Comparison of ENCODE assay signal across 8 mouse cellular contexts in genomic region chrX:163958467-163958875, GRCm38 (mm10). TPM values are rescaled to one million over a fixed set of nuclear protein-coding genes. Genes with fewer than 3 reads are reported as not detected.
A peak's percentile ranks its signal among the peaks of the same experiment; 100 is the strongest.
DNase-seq lines count a peak whose midpoint lies in the region; ATAC-seq and TF ChIP-seq lines count a peak whose summit lies in the region.

Gene Zrsr2, minus strand, starts transcription at chrX:163958661.

- peak within 1 kb of the TSS; percentile 95 for H3K27ac ChIP-seq in ES-Bruce4 (ENCODE audit: insufficient read depth, low read length)
- peak within 1 kb of the TSS; percentile 96 for H3K27ac ChIP-seq in forebrain, embryonic 12.5 days
- peak within 1 kb of the TSS; percentile 99 for H3K27ac ChIP-seq in heart, postnatal 0 days (ENCODE audit: low read depth)
- peak within 1 kb of the TSS; percentile 96 for H3K27ac ChIP-seq in neural tube, embryonic 15.5 days (replicated peaks)

- 14% methylated on average over 28 of the region's 29 CpGs for WGBS in forebrain, embryonic 12.5 days
- WGBS in heart, postnatal 0 days = 10% methylated on average over 28 of the region's 29 CpGs
- 16% methylated on average over 28 of the region's 29 CpGs for WGBS in neural tube, embryonic 15.5 days

- no peak for TF ChIP-seq CTCF in ES-Bruce4 (IDR thresholded peaks at IDR 0.05; ENCODE audit: low read depth, low read length)
- TF ChIP-seq CTCF in heart, postnatal 0 days (IDR thresholded peaks at IDR 0.05; ENCODE audit: low read depth) = no peak

- no peak for TF ChIP-seq EP300 in ES-Bruce4 (IDR thresholded peaks at IDR 0.05; ENCODE audit: insufficient read depth, low read depth, low read length)
- no peak for TF ChIP-seq EP300 in heart, postnatal 0 days (IDR thresholded peaks at IDR 0.05; ENCODE audit: low read depth)

- H3K4me3 ChIP-seq in ES-Bruce4 (ENCODE audit: low read depth, low read length) = peak within 1 kb of the TSS; percentile 97
- H3K4me3 ChIP-seq in forebrain, embryonic 12.5 days (replicated peaks) = peak within 1 kb of the TSS; percentile 61
- H3K4me3 ChIP-seq in heart, postnatal 0 days (ENCODE audit: low read depth, low read length) = peak within 1 kb of the TSS; percentile 81
- peak within 1 kb of the TSS; percentile 66 for H3K4me3 ChIP-seq in neural tube, embryonic 15.5 days (replicated peaks)

- ATAC-seq in forebrain, embryonic 12.5 days (ENCODE audit: low FRiP score) = peak; percentile 97
- peak; percentile 96 for ATAC-seq in heart, postnatal 0 days (ENCODE audit: insufficient read depth, low read depth)
- peak; percentile 98 for ATAC-seq in neural tube, embryonic 15.5 days (ENCODE audit: low FRiP score)

- DNase-seq in c-Kit-positive CD71-positive TER-119-positive erythroid progenitor cells, embryonic 14.5 days (ENCODE audit: low spot score) = peak; percentile 85
- peak; percentile 88 for DNase-seq in heart, postnatal 0 days (ENCODE audit: low spot score)
- peak; percentile 89 to 91 for DNase-seq in kidney, postnatal 4 days
- DNase-seq in lung, adult 18-20 months = peak; percentile 88 to 90
- DNase-seq in testis, postnatal 14 days (ENCODE audit: low spot score) = peak; percentile 89

- no peak for TF ChIP-seq POLR2A in ES-Bruce4 (IDR thresholded peaks at IDR 0.05; ENCODE audit: insufficient read depth, low read length)

- no peaks in the 10 kb centered on the region for H3K27me3 ChIP-seq in ES-Bruce4 (ENCODE audit: control insufficient read depth, insufficient read depth, low read length, poor library complexity, severe bottlenecking)
- 0 out of 2 replicates have a peak, but pooled peaks cover 2% of the 10 kb centered on the region for H3K27me3 ChIP-seq in forebrain, embryonic 12.5 days
- no peaks in the 10 kb centered on the region for H3K27me3 ChIP-seq in heart, postnatal 0 days (ENCODE audit: control insufficient read depth, insufficient read depth, low read length)
- H3K27me3 ChIP-seq in neural tube, embryonic 15.5 days (replicated peaks) = 0 out of 2 replicates have a peak, but pooled peaks cover 3% of the 10 kb centered on the region

- no peaks in the 10 kb centered on the region for H3K4me1 ChIP-seq in ES-Bruce4 (ENCODE audit: control insufficient read depth, insufficient read depth, low read length)
- peaks cover 4% of the 10 kb centered on the region for H3K4me1 ChIP-seq in forebrain, embryonic 12.5 days
- H3K4me1 ChIP-seq in heart, postnatal 0 days (ENCODE audit: control insufficient read depth, insufficient read depth) = no peaks in the 10 kb centered on the region
- H3K4me1 ChIP-seq in neural tube, embryonic 15.5 days = peaks cover 8% of the 10 kb centered on the region

- peak within 1 kb of the TSS; percentile 56 for H3K4me2 ChIP-seq in forebrain, embryonic 12.5 days
- H3K4me2 ChIP-seq in heart, postnatal 0 days (ENCODE audit: low read depth, low read length) = peak within 1 kb of the TSS; percentile 64
- peak within 1 kb of the TSS; percentile 59 for H3K4me2 ChIP-seq in neural tube, embryonic 15.5 days

- H3K9ac ChIP-seq in ES-Bruce4 (ENCODE audit: low read depth, poor library complexity, severe bottlenecking) = peak within 1 kb of the TSS; percentile 90
- peak within 1 kb of the TSS; percentile 68 for H3K9ac ChIP-seq in forebrain, embryonic 12.5 days
- peak within 1 kb of the TSS; percentile 82 for H3K9ac ChIP-seq in heart, postnatal 0 days (replicated peaks; ENCODE audit: low read depth, low read length)
- peak within 1 kb of the TSS; percentile 81 for H3K9ac ChIP-seq in neural tube, embryonic 15.5 days (replicated peaks)

- H3K36me3 ChIP-seq in ES-Bruce4 (ENCODE audit: control insufficient read depth, insufficient read depth, low read length, poor library complexity, severe bottlenecking) = peaks cover 23% of the 10 kb centered on the region
- peaks cover 7% of the 10 kb centered on the region; the same call in 1 of the 2 replicates for H3K36me3 ChIP-seq in forebrain, embryonic 12.5 days (replicated peaks)
- peaks cover 17% of the 10 kb centered on the region for H3K36me3 ChIP-seq in heart, postnatal 0 days (replicated peaks; ENCODE audit: control insufficient read depth, insufficient read depth, low read length)
- H3K36me3 ChIP-seq in neural tube, embryonic 15.5 days = peaks cover 3% of the 10 kb centered on the region; the same call in 1 of the 2 replicates

- H3K9me3 ChIP-seq in ES-Bruce4 (replicated peaks; ENCODE audit: control insufficient read depth, insufficient read depth, low read length, poor library complexity, severe bottlenecking) = no peaks in the 10 kb centered on the region
- H3K9me3 ChIP-seq in forebrain, embryonic 12.5 days = no peaks in the 10 kb centered on the region
- H3K9me3 ChIP-seq in heart, postnatal 0 days (replicated peaks; ENCODE audit: control insufficient read depth, low read length) = no peaks in the 10 kb centered on the region
- H3K9me3 ChIP-seq in neural tube, embryonic 15.5 days (replicated peaks) = no peaks in the 10 kb centered on the region

RNA-seq across cellular contexts. Expression of gene Zrsr2, which starts in this region (rescaled TPM):
- polyA plus RNA-seq in ES-Bruce4 (2011; ENCODE audit: insufficient read depth, insufficient read length, low read depth, missing spikeins) = 70.4 and 71.4 TPM in 2 replicates
- 79.5 and 83.9 TPM in 2 replicates for polyA plus RNA-seq in forebrain, embryonic 12.5 days (2016; fragmentation: Nextera tagmentation; extraction: Ambion mirVana)
- 0.92 and 1.3 TPM in 2 replicates for total RNA-seq in heart, postnatal 0 days (2014; rRNA removed; ENCODE audit: low replicate concordance)
- polyA plus RNA-seq in heart, postnatal 0 days (2015; fragmentation: Nextera tagmentation; extraction: Ambion mirVana) = 22.8 and 25.8 TPM in 2 replicates
- 57.7 and 62.5 TPM in 2 replicates for polyA plus RNA-seq in neural tube, embryonic 15.5 days (2015; fragmentation: Nextera tagmentation; extraction: Ambion mirVana)

Comparison
In these comparisons a context has a peak if more than half of its experiments do, and no peak if none do; other contexts are left out.
1. Peak in every context shown above with its lines: DNase-seq, ATAC-seq, H3K4me3 ChIP-seq and H3K27ac ChIP-seq.